Mouse (Mus musculus): ENCODE measurements around the gene Gmnc. TPM values are rescaled to one million over a fixed set of nuclear protein-coding genes. Genes with fewer than 3 reads are reported as not detected.

Gene Gmnc
- 0.63 and 0.83 TPM in 2 replicates for polyA plus RNA-seq (2012; rRNA removed)

DNA sequence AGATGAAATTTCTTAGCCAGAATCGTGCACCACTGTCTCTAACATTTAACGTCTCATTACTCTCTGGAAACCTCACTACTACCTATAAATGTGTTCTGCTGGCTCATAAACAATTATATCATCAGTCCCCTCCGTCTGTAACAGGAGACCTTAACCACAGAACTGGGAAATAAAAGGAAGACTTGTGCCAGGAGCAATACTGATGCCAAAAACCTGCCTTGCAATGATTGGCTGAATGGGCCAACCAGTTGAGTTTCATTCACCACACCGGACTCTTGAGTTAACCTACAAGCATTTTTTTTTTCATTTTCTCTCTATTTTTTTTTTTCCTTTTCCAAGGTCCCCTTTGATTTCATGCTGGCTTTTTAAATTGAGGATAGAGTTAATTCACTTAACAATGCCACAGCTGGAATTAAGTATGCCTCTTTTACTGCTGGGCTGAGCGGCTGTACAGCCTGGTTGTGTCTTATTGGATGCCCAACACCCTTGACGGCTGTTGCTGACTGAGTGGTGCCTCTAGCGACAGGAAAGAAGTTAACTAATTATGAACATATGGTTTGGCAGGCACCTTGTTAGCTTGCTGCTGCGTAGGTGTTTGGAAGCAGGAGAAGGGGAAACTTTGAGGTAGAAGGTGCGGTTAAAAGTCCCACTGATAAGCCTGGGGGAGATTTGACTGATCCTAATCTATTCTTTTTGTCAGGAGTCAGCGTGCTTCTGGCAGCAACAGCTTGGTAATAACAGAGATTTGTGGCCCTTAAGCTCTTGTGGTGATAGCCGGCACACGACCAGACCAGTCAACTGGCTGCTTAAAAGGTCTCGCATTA lies at the start of gene Gmnc:
TSS of gene Gmnc (minus strand) at position 176 of the 824 bp plus-strand sequence.

